Mouse (Mus musculus) olfactory bulb, adult 2 months (tissue): ENCODE measurements at regions not wholly inside any gene's neighbourhood (a gene's known extent, or its start where the extent isn't known, plus 50 kb on each side); places are given as distances from the start of the nearest gene placed in this dataset.

Experiments used
- CTCF ChIP-seq: fragments of 200-500 bp; IDR thresholded peaks from 2 replicates; pipeline ENCODE4 v1.5.1; 2012; ENCODE audit warnings: low read depth, mild to moderate bottlenecking, low read length, moderate library complexity; ENCODE audit not compliant: insufficient read depth
- POLR2A ChIP-seq: fragments of 200-500 bp; IDR thresholded peaks from 2 replicates; pipeline ENCODE4 v1.6.1; 2012; ENCODE audit warnings: mild to moderate bottlenecking, low read depth, low read length, moderate library complexity; ENCODE audit not compliant: insufficient read depth

DNA sequence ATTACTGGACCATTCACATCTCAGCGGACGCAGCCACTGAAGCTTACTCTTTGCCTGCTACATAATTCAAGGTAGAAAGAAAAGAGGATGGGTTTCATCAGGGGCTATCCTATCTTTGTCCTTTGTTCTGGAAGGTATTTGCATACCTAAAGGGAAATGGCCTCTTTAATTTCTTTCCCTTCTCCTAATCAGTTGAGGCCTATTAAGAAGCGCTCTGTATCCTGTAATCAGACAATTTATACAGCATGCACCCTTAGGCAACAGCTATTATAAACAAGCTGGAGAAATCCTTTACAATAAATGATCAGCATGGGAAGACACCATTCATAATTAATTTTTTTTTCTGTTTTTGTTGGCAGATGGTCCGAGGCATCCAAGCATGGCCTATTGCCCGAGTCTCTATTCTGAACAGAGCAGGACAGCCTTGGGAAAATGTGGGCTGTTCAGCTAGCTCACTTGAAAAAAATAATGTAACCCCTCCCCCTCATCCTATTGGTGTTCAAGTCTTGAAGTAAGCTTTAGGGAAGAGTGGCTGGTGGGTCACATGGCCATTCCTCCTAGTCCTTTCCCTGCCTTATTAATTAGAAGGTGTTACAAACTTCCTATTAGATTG is 158.6 kb upstream of the Sall1 start:
- TF ChIP-seq CTCF, result no peak
- no peak for TF ChIP-seq POLR2A
